Mouse (Mus musculus): ENCODE data around the gene Hist1h3e.

Hist1h3e gene

GRCm38 (mm10) chr13:23524654-23525053 lies 37.5 kb downstream of the Hist1h3e start:
- in situ Hi-C loops (cut with MboI) = loop anchor here (5.0 kb wide), 1 partner anchor 1482 kb away; the partner anchor contains the start of genes Hist1h2ag, Hist1h2bj and Hist1h4i

DNA sequence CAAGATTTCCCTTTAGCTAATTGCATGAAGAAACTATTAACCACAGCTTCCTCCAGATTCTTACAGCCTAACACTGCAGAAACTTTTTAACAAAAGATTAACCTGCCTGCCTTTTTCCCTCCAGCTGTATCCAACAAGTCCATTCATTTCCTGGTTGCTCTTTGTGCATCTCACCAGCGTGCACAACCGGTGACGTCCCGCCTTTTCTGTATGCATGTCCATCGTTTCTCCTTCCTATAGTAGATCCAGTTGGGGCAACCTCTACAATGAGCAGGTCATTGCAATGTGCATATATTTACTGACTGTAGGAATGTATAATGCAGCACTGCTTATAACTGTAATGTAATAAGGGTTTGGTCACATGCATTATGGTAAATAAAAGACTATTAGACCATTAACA lies 38.2 kb downstream of the Hist1h3e start:
- in situ Hi-C loops (cut with MboI) = loop anchor here (5.0 kb wide), 1 partner anchor 1482 kb away; the partner anchor contains the start of genes Hist1h2ag, Hist1h2bj and Hist1h4i

DNA sequence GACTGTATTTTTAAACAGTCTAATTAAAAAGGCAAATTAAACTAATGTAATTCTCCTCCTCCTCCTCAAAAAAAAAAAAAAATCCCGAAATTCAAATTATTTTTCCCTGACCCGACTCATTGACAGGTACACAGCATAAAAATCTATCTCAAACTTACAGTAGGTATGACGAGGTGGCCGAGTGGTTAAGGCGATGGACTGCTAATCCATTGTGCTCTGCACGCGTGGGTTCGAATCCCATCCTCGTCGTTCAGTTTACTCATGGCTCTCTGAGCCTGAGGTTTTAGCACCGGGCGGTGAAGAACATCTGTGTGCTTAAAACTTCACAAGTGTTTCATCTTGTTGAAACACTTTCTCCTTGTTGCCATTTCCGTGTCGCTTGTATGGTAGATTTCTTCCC lies 40.5 kb downstream of the Hist1h3e start:
- in situ Hi-C loops (cut with MboI) = loop anchor here (5.0 kb wide), 1 partner anchor 1479 kb away; the partner anchor contains the start of genes Hist1h2ag, Hist1h2bj and Hist1h4i

GRCm38 (mm10) chr13:23519416-23519815 lies 42.8 kb downstream of the Hist1h3e start:
- in situ Hi-C loops (cut with MboI) = loop anchor here (5.0 to 10.0 kb wide), 2 partner anchors 87 to 1575 kb away; partner anchors contain the start of gene Zfp184

GRCm38 (mm10) chr13:23518885-23519284 lies 43.3 kb downstream of the Hist1h3e start:
- in situ Hi-C loops (cut with MboI) = loop anchor here (5.0 to 10.0 kb wide), 2 partner anchors 87 to 1574 kb away; partner anchors contain the start of gene Zfp184

- in situ Hi-C loops (cut with MboI) = loop anchor here (5.0 to 10.0 kb wide), 2 partner anchors 86 to 1573 kb away; partner anchors contain the start of gene Zfp184
Measured at GRCm38 (mm10) chr13:23518295-23518603, 43.9 kb downstream of the Hist1h3e start.

GRCm38 (mm10) chr13:23517603-23518294 lies 44.4 kb downstream of the Hist1h3e start:
- in situ Hi-C loops (cut with MboI) = loop anchor here (5.0 to 10.0 kb wide), 2 partner anchors 85 to 1573 kb away; partner anchors contain the start of gene Zfp184

DNA sequence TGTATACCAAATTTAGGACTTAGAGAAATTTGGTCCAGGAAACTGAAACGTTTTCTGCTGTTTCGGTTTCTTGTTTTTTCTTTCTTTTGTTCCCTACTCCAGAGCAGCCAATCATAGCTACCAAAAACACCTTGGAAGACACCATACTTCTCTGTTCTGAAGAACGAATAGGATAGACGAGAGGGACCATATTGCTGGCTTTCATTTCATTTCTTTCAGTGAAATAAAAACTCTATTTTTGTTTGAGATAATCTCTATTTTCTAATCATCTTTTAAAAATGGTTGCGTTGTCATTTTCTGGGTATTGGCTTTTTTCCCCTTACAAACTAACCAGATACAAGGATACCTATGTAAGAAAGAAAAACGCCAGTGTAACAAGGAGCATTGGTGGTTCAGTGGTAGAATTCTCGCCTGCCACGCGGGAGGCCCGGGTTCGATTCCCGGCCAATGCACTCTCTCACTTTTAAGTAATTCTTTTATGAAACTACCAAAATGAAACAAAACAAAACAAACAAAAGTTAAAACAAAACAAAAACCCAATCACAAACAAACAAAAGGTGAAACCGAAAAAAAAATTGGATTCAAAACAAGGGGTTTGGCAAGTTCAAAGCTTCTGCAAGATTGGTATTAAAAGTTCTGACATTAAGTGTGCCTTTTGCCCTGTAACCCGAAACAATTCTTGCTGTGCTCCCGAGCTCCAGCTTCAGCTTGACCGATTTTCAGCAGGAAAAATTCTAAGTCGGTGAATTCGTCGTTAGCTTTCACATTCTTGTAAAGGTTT lies 45.2 kb downstream of the Hist1h3e start:
- in situ Hi-C loops (cut with MboI) = loop anchor here (5.0 to 10.0 kb wide), 2 partner anchors 85 to 1572 kb away; partner anchors contain the start of gene Zfp184

GRCm38 (mm10) chr13:23515826-23516620 lies 46.1 kb downstream of the Hist1h3e start:
- in situ Hi-C loops (cut with MboI) = loop anchor here (5.0 to 10.0 kb wide), 2 partner anchors 84 to 1571 kb away; partner anchors contain the start of gene Zfp184

DNA sequence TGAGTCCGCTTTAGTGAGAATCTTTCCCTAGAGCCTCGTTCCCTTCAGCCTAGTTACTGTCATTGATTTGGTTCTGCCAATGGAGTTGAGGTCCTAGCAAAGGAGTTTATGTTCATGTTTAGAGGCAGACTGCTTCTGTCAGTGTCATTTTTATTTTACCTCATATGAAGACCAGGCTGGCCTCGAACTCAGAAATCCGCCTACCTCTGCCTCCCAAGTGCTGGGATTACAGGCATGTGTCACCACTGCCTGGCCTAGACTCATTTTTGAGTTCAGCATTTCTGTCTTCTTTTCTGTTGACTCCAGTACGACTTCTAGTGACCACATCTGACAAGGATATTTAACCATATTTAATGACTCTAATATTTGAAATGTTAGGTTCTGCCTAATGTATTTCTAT lies 46.9 kb downstream of the Hist1h3e start:
- in situ Hi-C loops (cut with MboI) = loop anchor here (5.0 to 10.0 kb wide), 2 partner anchors 83 to 1570 kb away; partner anchors contain the start of gene Zfp184

- in situ Hi-C loops (cut with MboI) = loop anchor here (10.0 kb wide), 1 partner anchor 1569 kb away; the partner anchor contains the start of gene Zfp184
Measured at GRCm38 (mm10) chr13:23513517-23513916, 48.7 kb downstream of the Hist1h3e start.
